Mouse (Mus musculus) ES-E14 (cell line): ENCODE data around the gene Naalad2.

Source experiments
- CHD2 ChIP-seq: IDR thresholded peaks from 2 replicates; pipeline ENCODE4 v1.6.1; 2014; ENCODE audit warnings: mild to moderate bottlenecking, low read depth, low read length, inconsistent platforms
- HCFC1 ChIP-seq: IDR thresholded peaks from 2 replicates; pipeline ENCODE4 v1.6.1; 2012; ENCODE audit warnings: low read length, inconsistent platforms, borderline replicate concordance; ENCODE audit not compliant: insufficient read depth
- MAFK ChIP-seq: IDR thresholded peaks from 2 replicates; pipeline ENCODE4 v1.6.1; 2014; ENCODE audit warnings: mild to moderate bottlenecking, low read depth, low read length, inconsistent platforms; ENCODE audit not compliant: insufficient read depth
- ZC3H11A ChIP-seq: IDR thresholded peaks from 2 replicates; pipeline ENCODE4 v1.6.1; 2012; ENCODE audit warnings: low read depth, mild to moderate bottlenecking, inconsistent platforms, low read length, borderline replicate concordance
- ZNF384 ChIP-seq: IDR thresholded peaks from 2 replicates; pipeline ENCODE4 v1.6.1; 2012; ENCODE audit warnings: low read depth, low read length, inconsistent platforms

GRCm38 (mm10) chr9:18291571-18292429, 111.0 kb downstream of the Naalad2 start, which contains the start of gene Chordc1:
- TF ChIP-seq CHD2 (no peak; the same call in 1 of the 2 replicates), ZC3H11A (no peak), MAFK (peak; percentile 62; the same call in 1 of the 2 replicates), HCFC1 (peak; percentile 89), ZNF384 (no peak)
